Mouse (Mus musculus): ENCODE data around the gene Ybx3.

DNA sequence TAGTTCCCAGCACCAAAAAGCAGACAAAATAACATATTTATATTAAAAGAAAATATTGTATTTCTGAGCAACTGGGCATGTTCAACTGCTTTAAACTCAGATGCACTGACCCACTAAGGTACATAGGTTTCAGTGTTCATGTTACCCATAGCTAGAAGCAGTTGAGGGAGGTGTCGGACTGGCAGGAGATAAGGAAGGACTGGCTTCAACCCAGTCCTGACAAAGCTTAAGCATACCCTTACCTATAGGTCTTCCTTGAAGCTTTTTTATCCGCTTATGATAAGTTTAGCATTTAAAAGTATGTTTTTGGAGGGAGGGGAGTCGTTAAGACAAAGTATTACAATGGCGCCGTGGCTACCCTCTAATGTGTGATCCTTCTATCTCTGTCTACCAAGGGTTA is 17.5 kb downstream of the Ybx3 start:
- TF ChIP-seq CTCF (IDR thresholded peaks at IDR 0.05; ENCODE audit: low read depth, low read length) (no peak), POLR2A (IDR thresholded peaks at IDR 0.05; ENCODE audit: borderline replicate concordance, low read depth, low read length) (no peak)

Data from bone marrow macrophage, adult 2 months (primary cell).